Mouse (Mus musculus): ENCODE data around the gene Olfr750.

- no peak for TF ChIP-seq EP300 (IDR thresholded peaks at IDR 0.05; ENCODE audit: insufficient read depth, low read depth, low read length)
- no peak for TF ChIP-seq CTCF (IDR thresholded peaks at IDR 0.05; ENCODE audit: low read depth, low read length)
- no peak for TF ChIP-seq POLR2A (IDR thresholded peaks at IDR 0.05; ENCODE audit: insufficient read depth, low read length)
These were observed 20.7 kb upstream of the Olfr750 start for GRCm38 (mm10) chr14:51094921-51095320.

All from ES-Bruce4 (cell line).